Mouse (Mus musculus) ES-Bruce4 (cell line): ENCODE data around the gene C1ql3. TPM values are rescaled to one million over a fixed set of nuclear protein-coding genes. Genes with fewer than 3 reads are reported as not detected.
A peak's percentile ranks its signal among the peaks of the same experiment; 100 is the strongest.

Experiments
- H3K27ac ChIP-seq: 2 replicates; pipeline ENCODE4 v1.5.1; 2012; ENCODE audit warnings: low read length, inconsistent platforms; ENCODE audit not compliant: insufficient read depth
- H3K27me3 ChIP-seq: 2 replicates; pipeline ENCODE4 v1.6.1; 2012; ENCODE audit warnings: mild to moderate bottlenecking, low read length, inconsistent platforms; ENCODE audit not compliant: control insufficient read depth, poor library complexity, insufficient read depth, severe bottlenecking
- H3K36me3 ChIP-seq: 2 replicates; pipeline ENCODE4 v1.6.1; 2012; ENCODE audit warnings: inconsistent platforms, mild to moderate bottlenecking, low read length, moderate library complexity; ENCODE audit not compliant: control insufficient read depth, poor library complexity, insufficient read depth, severe bottlenecking
- H3K4me1 ChIP-seq: one replicate; pipeline ENCODE4 v1.8.1; 2011; ENCODE audit warnings: low read length; ENCODE audit not compliant: control insufficient read depth, insufficient read depth
- H3K4me3 ChIP-seq: 2 replicates; pipeline ENCODE4 v1.5.1; 2011; ENCODE audit warnings: low read depth, mild to moderate bottlenecking, low read length
- H3K9ac ChIP-seq: 2 replicates; pipeline ENCODE4 v1.6.1; 2012; ENCODE audit warnings: low read depth, mild to moderate bottlenecking, inconsistent platforms; ENCODE audit not compliant: poor library complexity, severe bottlenecking
- H3K9me3 ChIP-seq: replicated peaks from 2 replicates; pipeline ENCODE4 v1.6.1; 2012; ENCODE audit warnings: mild to moderate bottlenecking, low read length, inconsistent platforms; ENCODE audit not compliant: control insufficient read depth, poor library complexity, insufficient read depth, severe bottlenecking
- CTCF ChIP-seq: IDR thresholded peaks from one replicate; pipeline ENCODE4 v1.8.1; 2011; ENCODE audit warnings: low read depth, low read length
- EP300 ChIP-seq: IDR thresholded peaks from 2 replicates; pipeline ENCODE4 v1.6.1; 2011; ENCODE audit warnings: low read depth, low read length; ENCODE audit not compliant: insufficient read depth
- POLR2A ChIP-seq: IDR thresholded peaks from one replicate; pipeline ENCODE4 v1.8.1; 2011; ENCODE audit warnings: low read length; ENCODE audit not compliant: insufficient read depth
- polyA plus RNA-seq: library from polyadenylated mRNA; stranded (reverse); fragments of >200 nt; gene quantifications from 2 replicates; pipeline ENCODE4 v1.2.4, GENCODE M21; 2011; ENCODE audit warnings: low read depth; ENCODE audit not compliant: missing spikeins, insufficient read depth, insufficient read length

Gene C1ql3
- polyA plus RNA-seq, 1 experiment, result not detected

GRCm38 (mm10) chr2:13018861-13019260 is 7.3 kb upstream of the C1ql3 start:
- H3K27me3 ChIP-seq, result no peaks in the 10 kb centered on the region; the same call in 1 of the 2 replicates
- H3K9ac ChIP-seq, result no peak overlapping the region
- H3K4me3 ChIP-seq, result no peak overlapping the region
- H3K4me1 ChIP-seq, result no peaks in the 10 kb centered on the region
- TF ChIP-seq EP300 (no peak), POLR2A (no peak), CTCF (no peak)
- no peaks in the 10 kb centered on the region for H3K36me3 ChIP-seq
- no peaks in the 10 kb centered on the region for H3K9me3 ChIP-seq
- no peak overlapping the region for H3K27ac ChIP-seq

- no peak overlapping the region for H3K27ac ChIP-seq
- no peaks in the 10 kb centered on the region for H3K4me1 ChIP-seq
- no peak overlapping the region for H3K4me3 ChIP-seq
- no peaks in the 10 kb centered on the region for H3K36me3 ChIP-seq
- no peaks in the 10 kb centered on the region; the same call in 1 of the 2 replicates for H3K27me3 ChIP-seq
- no peak for TF ChIP-seq POLR2A
- no peak for TF ChIP-seq EP300
- TF ChIP-seq CTCF, result no peak
- no peak overlapping the region for H3K9ac ChIP-seq
- H3K9me3 ChIP-seq, result no peaks in the 10 kb centered on the region
Observed at GRCm38 (mm10) chr2:13018382-13018781, 6.8 kb upstream of the C1ql3 start.

DNA sequence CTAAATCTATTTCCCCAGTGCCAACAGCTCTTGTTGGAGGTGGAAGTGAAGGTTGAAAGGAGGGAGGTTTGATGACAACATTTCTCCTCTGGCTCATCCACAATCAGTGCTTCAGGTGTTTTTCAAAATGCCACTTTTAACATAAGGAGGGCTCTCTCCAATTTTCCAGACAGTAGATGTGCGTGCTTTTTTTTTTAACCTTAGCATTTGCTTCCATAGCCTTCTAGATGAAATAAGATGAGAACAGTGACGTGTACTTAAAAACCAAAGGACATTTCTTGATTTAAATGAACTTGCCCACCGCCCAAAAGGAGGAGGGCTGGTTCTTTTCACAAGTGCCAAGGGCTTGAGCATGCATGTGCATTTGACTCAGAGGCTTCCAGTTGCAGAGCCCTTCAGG is 367 bp upstream of the C1ql3 start:
- TF ChIP-seq POLR2A (no peak), EP300 (no peak), CTCF (no peak)
- H3K9me3 ChIP-seq, result no peaks in the 10 kb centered on the region
- H3K9ac ChIP-seq, result no peak overlapping the region
- no peaks in the 10 kb centered on the region for H3K36me3 ChIP-seq
- H3K4me3 ChIP-seq, result no peak overlapping the region
- H3K27me3 ChIP-seq, result peaks cover 17% of the 10 kb centered on the region
- H3K4me1 ChIP-seq, result no peaks in the 10 kb centered on the region
- no peak overlapping the region for H3K27ac ChIP-seq

GRCm38 (mm10) chr2:13010460-13011341 is 905 bp downstream of the C1ql3 start:
- Histone ChIP-seq H3K4me1 (no peaks in the 10 kb centered on the region), H3K27ac (no peak overlapping the region), H3K36me3 (no peaks in the 10 kb centered on the region), H3K4me3 (peak overlapping the region; percentile 62), H3K27me3 (peaks cover 17% of the 10 kb centered on the region), H3K9ac (peak overlapping the region; percentile 44), H3K9me3 (no peaks in the 10 kb centered on the region)
- TF ChIP-seq EP300 (no peak), CTCF (no peak), POLR2A (no peak)

DNA sequence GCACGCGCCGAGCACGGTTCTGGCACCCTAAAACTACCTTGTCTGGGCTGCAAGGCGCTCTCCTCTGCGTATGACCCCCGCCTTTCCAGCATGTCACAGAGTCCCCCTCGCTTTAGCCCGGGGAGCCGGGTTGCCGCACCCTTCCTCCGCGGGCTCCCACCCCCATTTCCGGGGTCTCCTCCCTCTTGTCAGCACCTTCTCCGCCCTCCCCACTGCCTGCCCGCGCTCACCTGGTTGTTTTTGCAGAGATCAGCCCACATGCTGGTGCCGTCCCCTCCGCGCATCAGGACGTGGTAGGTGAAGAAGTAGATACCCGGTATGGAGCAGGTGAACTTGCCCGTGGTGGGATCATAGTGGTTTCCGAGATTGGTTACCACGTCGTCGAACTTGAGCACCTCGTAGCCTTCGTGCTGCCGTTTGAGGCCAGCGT is 1.6 kb downstream of the C1ql3 start:
- TF ChIP-seq POLR2A (no peak), CTCF (no peak), EP300 (no peak)
- Histone ChIP-seq H3K4me1 (no peaks in the 10 kb centered on the region), H3K9ac (peak overlapping the region; percentile 44; the same call in 1 of the 2 replicates), H3K27ac (no peak overlapping the region), H3K27me3 (peaks cover 17% of the 10 kb centered on the region), H3K36me3 (no peaks in the 10 kb centered on the region), H3K9me3 (no peaks in the 10 kb centered on the region), H3K4me3 (peak overlapping the region; percentile 31)

DNA sequence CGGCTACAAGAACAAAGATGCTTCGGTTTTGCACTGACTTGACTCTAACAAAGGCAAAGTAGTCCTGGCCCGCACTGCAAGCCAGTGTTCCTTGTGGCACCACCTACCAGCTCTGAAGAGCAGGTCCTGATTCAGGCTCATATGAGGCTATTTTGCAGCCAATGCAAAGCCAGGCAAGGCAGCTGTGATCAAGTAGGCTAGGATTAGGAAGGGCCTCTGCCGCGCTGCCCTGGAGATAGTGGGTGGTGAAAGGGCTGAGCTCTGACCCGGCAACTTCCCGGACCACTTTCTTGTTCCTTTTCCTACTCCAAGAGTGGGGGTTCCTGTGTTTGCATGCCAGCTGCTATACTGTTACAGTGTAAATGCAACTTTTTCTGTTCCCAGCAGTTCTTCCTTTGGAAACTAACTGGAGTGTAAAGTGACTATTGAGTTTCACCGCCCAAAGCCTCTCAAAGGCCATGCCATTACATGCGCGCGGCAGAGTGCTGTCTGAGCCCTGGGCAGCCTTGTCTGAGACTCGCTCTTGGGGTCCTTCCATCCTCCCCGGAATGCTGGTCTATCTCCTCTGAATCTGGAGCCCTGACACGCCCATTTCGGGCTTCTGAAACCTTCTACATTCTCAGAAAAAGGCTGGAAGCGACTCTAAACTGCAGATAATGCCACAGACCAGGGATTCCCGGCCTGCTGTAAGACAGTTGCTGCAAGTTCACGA is 2.2 kb downstream of the C1ql3 start:
- no peak overlapping the region for H3K4me3 ChIP-seq
- no peak overlapping the region for H3K9ac ChIP-seq
- no peak overlapping the region for H3K27ac ChIP-seq
- no peaks in the 10 kb centered on the region for H3K36me3 ChIP-seq
- peaks cover 17% of the 10 kb centered on the region for H3K27me3 ChIP-seq
- no peaks in the 10 kb centered on the region for H3K4me1 ChIP-seq
- TF ChIP-seq POLR2A, result no peak
- TF ChIP-seq EP300, result no peak
- no peak for TF ChIP-seq CTCF
- no peaks in the 10 kb centered on the region for H3K9me3 ChIP-seq
